Mouse (Mus musculus): ENCODE results near the gene Asna1. TPM values are rescaled to one million over a fixed set of nuclear protein-coding genes. Genes with fewer than 3 reads are reported as not detected.

Asna1 gene
- total and polyA plus RNA-seq, 3 experiments: 109 to 127 (median 119) TPM

DNA sequence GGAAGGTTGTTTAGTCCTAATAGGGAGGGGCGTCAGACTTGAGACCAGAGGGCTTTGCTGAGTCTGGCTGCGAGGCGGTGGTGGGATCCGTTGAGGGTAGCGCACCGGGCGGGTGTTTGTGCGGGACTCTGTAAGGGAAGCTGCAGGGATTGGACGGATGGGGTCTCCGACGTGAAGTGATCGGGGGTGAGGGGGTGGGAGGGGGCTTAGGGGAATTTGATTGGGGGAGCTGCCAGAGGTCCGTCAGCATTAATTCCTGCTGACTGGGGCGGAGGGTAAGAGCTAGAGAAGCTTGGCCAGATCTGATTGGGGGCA lies 12.2 kb upstream of the Asna1 start:
- DNase-seq (ENCODE audit: extremely low read depth): peak; percentile 48
- peaks cover 3 to 49% of the 10 kb centered on the region in 2 experiments for H3K4me1 ChIP-seq (ENCODE audit: control insufficient read depth in 1 of 2, insufficient read depth in 2 of 2)
- in situ Hi-C loops (cut with MboI; ENCODE audit: low pct_ligation_motif_present, low pct_unique_long_range_greater_than_20kb, low sequenced_read_pairs): no loop called here

DNA sequence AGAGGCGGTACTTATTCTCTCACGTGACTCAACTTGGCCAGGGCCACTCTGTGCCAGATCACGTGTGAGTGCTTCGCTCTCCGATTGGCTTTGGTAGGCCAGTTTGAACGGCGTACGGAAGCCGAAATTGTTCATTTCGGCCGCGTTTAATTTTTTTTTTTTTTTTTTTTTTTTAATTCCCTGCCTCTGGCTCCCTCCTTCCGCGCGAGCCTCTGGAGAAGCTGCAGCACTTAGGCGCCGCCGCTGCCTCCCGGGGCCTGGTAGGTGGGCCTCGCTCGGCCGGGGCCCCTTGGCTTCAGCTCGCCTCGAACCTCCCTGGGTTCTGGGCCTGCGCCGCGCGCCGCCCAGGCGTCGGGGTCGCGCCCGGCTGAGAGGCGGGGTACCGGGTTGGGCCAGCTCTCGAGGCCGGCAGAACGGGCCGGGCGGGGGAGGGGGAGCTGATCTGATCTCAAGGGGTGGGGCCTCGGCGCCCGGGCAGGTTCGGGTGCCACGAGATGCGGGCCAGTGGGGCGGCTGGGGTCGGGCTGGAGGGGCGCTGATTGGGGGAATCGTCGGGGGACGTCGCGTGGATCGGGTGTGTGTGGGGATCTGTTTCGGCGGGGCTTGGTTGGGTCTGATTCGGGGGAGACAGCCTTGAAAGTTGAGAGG lies 11.8 kb upstream of the Asna1 start, which contains the start of gene Tnpo2:
Gene Tnpo2, plus strand, starts transcription at position 198 of the 648 bp plus-strand sequence.
- H3K36me3 ChIP-seq (replicated peaks in 1 of 2; ENCODE audit: control insufficient read depth in 1 of 2, insufficient read depth in 1 of 2, low read length in 1 of 2): peaks cover 27 to 45% of the 10 kb centered on the region in 2 experiments
- TF ChIP-seq MAFK (IDR thresholded peaks at IDR 0.05; ENCODE audit: insufficient replicate concordance, low read length): no peak
- peak; percentile 87 for TF ChIP-seq HCFC1 (IDR thresholded peaks at IDR 0.05; ENCODE audit: low read depth, low read length)
- no peak; the same call in 1 of the 2 replicates for TF ChIP-seq ZKSCAN1 (IDR thresholded peaks at IDR 0.05; ENCODE audit: borderline replicate concordance, low read depth, low read length)
- TF ChIP-seq JUN (IDR thresholded peaks at IDR 0.05; ENCODE audit: insufficient read depth, low read depth, low read length): no peak
- no peak for TF ChIP-seq E2F4 (IDR thresholded peaks at IDR 0.05; ENCODE audit: insufficient replicate concordance, low read depth, low read length)
- TF ChIP-seq RCOR1 (conservative IDR thresholded peaks at IDR 0.05; ENCODE audit: low read depth, low read length): no peak
- TF ChIP-seq ETS1 (conservative IDR thresholded peaks at IDR 0.05; ENCODE audit: low read depth, low read length): no peak
- TF ChIP-seq SMC3 (IDR thresholded peaks at IDR 0.05; ENCODE audit: low read depth, low read length): no peak
- peak; percentile 42; the same call in 1 of the 2 replicates for TF ChIP-seq MEF2A (IDR thresholded peaks at IDR 0.05; ENCODE audit: borderline replicate concordance, low read depth, low read length)
- no peak for TF ChIP-seq JUND (conservative IDR thresholded peaks at IDR 0.05; ENCODE audit: low read depth, low read length)
- TF ChIP-seq BHLHE40 (IDR thresholded peaks at IDR 0.05; ENCODE audit: low read depth, low read length): peak; percentile 98
- peak; percentile 98 for TF ChIP-seq USF1 (IDR thresholded peaks at IDR 0.05; ENCODE audit: low read depth, low read length)
- peak; percentile 66; the same call in 1 of the 2 replicates for TF ChIP-seq ZMIZ1 (IDR thresholded peaks at IDR 0.05; ENCODE audit: low read depth, low read length)
- TF ChIP-seq TCF12 (IDR thresholded peaks at IDR 0.05; ENCODE audit: low read depth, low read length): peak; percentile 36
- peak; percentile 82 for TF ChIP-seq MXI1 (IDR thresholded peaks at IDR 0.05; ENCODE audit: low read depth, low read length)
- TF ChIP-seq EP300 (IDR thresholded peaks at IDR 0.05; ENCODE audit: low read length): no peak
- peak; percentile 76 for TF ChIP-seq SIN3A (IDR thresholded peaks at IDR 0.05; ENCODE audit: low read length)
- TF ChIP-seq KAT2A (IDR thresholded peaks at IDR 0.05; ENCODE audit: insufficient replicate concordance, low read length): peak; percentile 76; the same call in 1 of the 2 replicates
- peak; percentile 46; the same call in 1 of the 2 replicates for TF ChIP-seq CHD2 (IDR thresholded peaks at IDR 0.05; ENCODE audit: low read length)
- TF ChIP-seq TBP (conservative IDR thresholded peaks at IDR 0.05; ENCODE audit: low read depth, low read length): peak; percentile 96; the same call in 1 of the 2 replicates
- no peak for TF ChIP-seq RAD21 (IDR thresholded peaks at IDR 0.05; ENCODE audit: low read depth, low read length)
- TF ChIP-seq USF2 (conservative IDR thresholded peaks at IDR 0.05; ENCODE audit: low read depth, low read length): peak; percentile 99
- TF ChIP-seq GABPA (IDR thresholded peaks at IDR 0.05; ENCODE audit: insufficient replicate concordance, low read depth, low read length): peak; percentile 49; the same call in 1 of the 2 replicates
- no peak for TF ChIP-seq CTCF (conservative IDR thresholded peaks at IDR 0.05 in 1 of 2, IDR thresholded peaks at IDR 0.05 in 1 of 2; ENCODE audit: low read depth in 2 of 2, low read length in 2 of 2)
- peak; percentile 66 for TF ChIP-seq POLR2A (IDR thresholded peaks at IDR 0.05; ENCODE audit: low read depth, low read length)
- TF ChIP-seq ELF1 (IDR thresholded peaks at IDR 0.05; ENCODE audit: low read depth, low read length): peak; percentile 66; the same call in 1 of the 2 replicates
- peak; percentile 62; the same call in 1 of the 2 replicates for TF ChIP-seq NRF1 (IDR thresholded peaks at IDR 0.05; ENCODE audit: low read depth, low read length)
- peak; percentile 100 for TF ChIP-seq ZNF384 (IDR thresholded peaks at IDR 0.05; ENCODE audit: low read depth, low read length)

More for the DNA sequence above, 12.2 kb upstream of the Asna1 start:
- Histone ChIP-seq H3K27ac (ENCODE audit: insufficient read depth, low read depth) (peak overlapping the region; percentile 88), H3K27me3 (replicated peaks) (no peaks in the 10 kb centered on the region), H3K9me3 (replicated peaks; ENCODE audit: low read length) (no peaks in the 10 kb centered on the region), H3K79me2 (replicated peaks; ENCODE audit: control insufficient read depth, extremely low read depth, insufficient read depth, poor library complexity, severe bottlenecking) (peaks cover 57% of the 10 kb centered on the region), H3K4me3 (replicated peaks in 1 of 3; ENCODE audit: low read depth in 2 of 3, low read length in 2 of 3, poor library complexity in 1 of 3) (peak overlapping the region; percentile 83 to 90 (median 88)), H3K4me2 (ENCODE audit: insufficient read depth, low read depth, poor library complexity, severe bottlenecking) (peak overlapping the region; percentile 26; the same call in 1 of the 2 replicates), H3K9ac (ENCODE audit: insufficient read depth, low read depth) (peak overlapping the region; percentile 94), H3K36me3 (replicated peaks in 1 of 2; ENCODE audit: control insufficient read depth in 1 of 2, insufficient read depth in 1 of 2, low read length in 1 of 2) (peaks cover 25 to 45% of the 10 kb centered on the region in 2 experiments)
- TF ChIP-seq CTCF (conservative IDR thresholded peaks at IDR 0.05 in 1 of 2, IDR thresholded peaks at IDR 0.05 in 1 of 2; ENCODE audit: low read depth in 2 of 2, low read length in 2 of 2) (no peak), TBP (conservative IDR thresholded peaks at IDR 0.05; ENCODE audit: low read depth, low read length) (no peak), ZNF384 (IDR thresholded peaks at IDR 0.05; ENCODE audit: low read depth, low read length) (no peak), ZC3H11A (IDR thresholded peaks at IDR 0.05; ENCODE audit: low read depth, low read length) (no peak), ZKSCAN1 (IDR thresholded peaks at IDR 0.05; ENCODE audit: borderline replicate concordance, low read depth, low read length) (no peak), MXI1 (IDR thresholded peaks at IDR 0.05; ENCODE audit: low read depth, low read length) (no peak), ZMIZ1 (IDR thresholded peaks at IDR 0.05; ENCODE audit: low read depth, low read length) (no peak), JUN (IDR thresholded peaks at IDR 0.05; ENCODE audit: insufficient read depth, low read depth, low read length) (no peak), TCF12 (IDR thresholded peaks at IDR 0.05; ENCODE audit: low read depth, low read length) (no peak), MAFK (IDR thresholded peaks at IDR 0.05; ENCODE audit: insufficient replicate concordance, low read length) (no peak)
- dilution Hi-C loops (cut with MboI; ENCODE audit: extremely low pct_ligation_motif_present, extremely low pct_unique_long_range_greater_than_20kb, low sequenced_read_pairs): no loop called here

More for the DNA sequence above, 11.8 kb upstream of the Asna1 start, which contains the start of gene Tnpo2:
- Histone ChIP-seq H3K9ac (ENCODE audit: insufficient read depth, low read depth) (peak within 1 kb of the TSS; percentile 94), H3K27me3 (replicated peaks) (no peaks in the 10 kb centered on the region), H3K9me3 (replicated peaks; ENCODE audit: low read length) (no peaks in the 10 kb centered on the region), H3K27ac (ENCODE audit: insufficient read depth, low read depth) (peak within 1 kb of the TSS; percentile 88), H3K79me2 (replicated peaks; ENCODE audit: control insufficient read depth, extremely low read depth, insufficient read depth, poor library complexity, severe bottlenecking) (peaks cover 53% of the 10 kb centered on the region), H3K4me2 (ENCODE audit: insufficient read depth, low read depth, poor library complexity, severe bottlenecking) (peak within 1 kb of the TSS; percentile 93), H3K4me1 (ENCODE audit: control insufficient read depth in 1 of 2, insufficient read depth in 2 of 2) (peaks cover 3 to 49% of the 10 kb centered on the region in 2 experiments), H3K4me3 (replicated peaks in 1 of 3; ENCODE audit: low read depth in 2 of 3, low read length in 2 of 3, poor library complexity in 1 of 3) (peak within 1 kb of the TSS; percentile 83 to 90 (median 88))
- peak; percentile 98 for DNase-seq (ENCODE audit: extremely low read depth)
- in situ Hi-C loops (cut with MboI; ENCODE audit: low pct_ligation_motif_present, low pct_unique_long_range_greater_than_20kb, low sequenced_read_pairs): no loop called here
- dilution Hi-C loops (cut with MboI; ENCODE audit: extremely low pct_ligation_motif_present, extremely low pct_unique_long_range_greater_than_20kb, low sequenced_read_pairs): no loop called here
